Mouse (Mus musculus): ENCODE data around the gene Usp17ld.
"Not testable (repeated sequence)": the region's sequence is repeated elsewhere in the genome, so short reads cannot be mapped to it uniquely, and the experiment has no call there.

Usp17ld gene

DNA sequence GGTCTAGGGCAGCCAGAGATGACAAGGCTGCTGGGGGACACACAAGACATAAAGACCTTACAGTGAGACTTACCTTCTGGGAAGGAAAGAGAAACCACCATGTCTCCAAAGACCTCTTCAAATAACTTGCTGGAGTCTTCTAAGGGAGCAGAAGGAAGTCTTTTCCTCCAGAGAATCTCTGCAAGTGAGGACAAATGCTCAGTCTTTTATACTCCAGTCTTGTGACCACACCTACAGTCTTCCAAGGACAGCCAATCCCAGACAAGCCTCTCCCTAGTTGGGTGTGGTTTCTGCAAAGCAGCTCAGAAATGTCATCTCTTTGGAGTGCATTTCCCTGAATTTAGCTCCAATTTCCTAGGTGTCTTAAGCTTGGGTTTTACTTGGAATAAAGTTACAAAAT lies at the start of gene Usp17ld:
Gene Usp17ld (minus strand): TSS at position 101 of the 400 bp plus-strand sequence.
- DNase-seq (ENCODE audit: low spot score) = not testable (repeated sequence)

DNA sequence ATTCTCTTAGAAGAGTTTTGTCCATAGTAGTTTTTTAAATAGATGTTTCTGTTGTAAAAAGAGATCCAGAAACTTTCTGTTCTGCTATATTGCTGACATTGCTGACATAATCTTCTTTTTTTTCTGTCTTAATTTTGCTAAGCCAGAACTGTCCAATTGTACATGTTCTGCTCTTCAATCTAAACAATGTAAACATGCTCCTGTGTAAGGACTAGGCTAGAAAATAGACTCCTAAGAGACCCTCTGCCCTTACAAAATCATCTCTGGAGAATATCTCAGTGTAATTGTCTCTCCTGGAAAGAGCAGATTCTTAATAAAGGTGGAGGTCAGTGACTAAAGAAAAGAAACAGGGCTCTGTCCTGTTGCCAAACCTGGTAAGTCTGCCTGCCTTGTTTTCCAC lies 35.6 kb downstream of the Usp17ld start, which contains the start of gene Olfr594:
Gene Olfr594 (plus strand): TSS at position 301 of the 400 bp plus-strand sequence.
- DNase-seq (ENCODE audit: low spot score) = no peak

GRCm38 (mm10) chr7:103212050-103212449 lies 40.3 kb downstream of the Usp17ld start:
- DNase-seq (ENCODE audit: low spot score) = not testable (repeated sequence)

DNA sequence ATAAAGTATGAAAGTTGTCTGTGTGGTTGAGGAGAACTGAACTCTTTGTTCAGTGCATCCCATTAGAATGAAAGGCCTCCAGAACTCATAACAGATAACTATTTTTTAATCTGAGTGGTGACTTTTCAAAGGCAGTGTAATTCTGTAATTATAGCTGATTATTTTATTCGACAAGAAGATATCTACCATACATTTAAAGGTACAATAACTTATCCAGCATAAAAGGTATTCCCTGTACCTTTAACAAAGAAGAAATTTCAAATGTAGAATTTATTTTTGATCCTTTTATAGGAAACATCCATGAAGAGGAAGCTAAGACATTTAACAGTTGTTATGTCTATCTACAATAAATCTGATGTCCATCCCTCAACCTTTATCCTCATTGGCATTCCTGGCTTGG lies 40.7 kb downstream of the Usp17ld start, which contains the start of gene Olfr593:
Gene Olfr593 (plus strand): TSS at position 301 of the 400 bp plus-strand sequence.
- DNase-seq (ENCODE audit: low spot score) = no peak
